Mouse (Mus musculus) liver, embryonic 14.5 days (tissue): ENCODE data around the gene Axin1.

ENCODE experiments used
- CTCF ChIP-seq: IDR thresholded peaks from 2 replicates; pipeline ENCODE4 v1.5.1; 2016; ENCODE audit warnings: antibody characterized with exemption, low read depth, control low read depth
- EP300 ChIP-seq: IDR thresholded peaks from 2 replicates; pipeline ENCODE4 v1.6.1; 2016; ENCODE audit warnings: antibody characterized with exemption, low read depth

- TF ChIP-seq CTCF = no peak
- TF ChIP-seq EP300 = no peak
Observed at GRCm38 (mm10) chr17:26115956-26116487, 22.5 kb upstream of the Axin1 start.
